Mouse (Mus musculus): ENCODE results near the gene Med27. TPM values are rescaled to one million over a fixed set of nuclear protein-coding genes. Genes with fewer than 3 reads are reported as not detected.

Med27 gene
- polyA plus RNA-seq, 1 experiment from 2014 or later = 74.3 TPM

- Histone ChIP-seq H3K27ac (no peak overlapping the region), H3K9me3 (no peaks in the 10 kb centered on the region), H3K36me3 (no peaks in the 10 kb centered on the region), H3K4me2 (no peak overlapping the region), H3K4me1 (replicated peaks) (0 out of 2 replicates have a peak, but pooled peaks cover 2% of the 10 kb centered on the region), H3K4me3 (no peak overlapping the region), H3K27me3 (0 out of 2 replicates have a peak, but pooled peaks cover 5% of the 10 kb centered on the region), H3K9ac (no peak overlapping the region)
- 73% methylated on average over 5 of the region's 5 CpGs for WGBS
- no peak for ATAC-seq (ENCODE audit: low FRiP score)
Observed at GRCm38 (mm10) chr2:29535566-29536244, 189.1 kb downstream of the Med27 start.

GRCm38 (mm10) chr2:29536481-29536880, 189.9 kb downstream of the Med27 start:
- WGBS = 87% methylated on average over 9 of the region's 9 CpGs
- H3K27ac ChIP-seq = no peak overlapping the region
- no peaks in the 10 kb centered on the region for H3K36me3 ChIP-seq
- H3K4me3 ChIP-seq = no peak overlapping the region
- no peak overlapping the region for H3K9ac ChIP-seq
- 0 out of 2 replicates have a peak, but pooled peaks cover 5% of the 10 kb centered on the region for H3K27me3 ChIP-seq
- H3K4me1 ChIP-seq (replicated peaks) = 0 out of 2 replicates have a peak, but pooled peaks cover 2% of the 10 kb centered on the region
- no peak overlapping the region for H3K4me2 ChIP-seq
- no peaks in the 10 kb centered on the region for H3K9me3 ChIP-seq
- no peak for ATAC-seq (ENCODE audit: low FRiP score)

- Histone ChIP-seq H3K4me3 (no peak overlapping the region), H3K4me2 (no peak overlapping the region), H3K36me3 (no peaks in the 10 kb centered on the region), H3K27ac (no peak overlapping the region), H3K4me1 (replicated peaks) (peaks cover 3% of the 10 kb centered on the region; the same call in 1 of the 2 replicates), H3K27me3 (0 out of 2 replicates have a peak, but pooled peaks cover 5% of the 10 kb centered on the region), H3K9ac (no peak overlapping the region), H3K9me3 (no peaks in the 10 kb centered on the region)
- 79% methylated on average over 8 of the region's 8 CpGs for WGBS
- no peak for ATAC-seq (ENCODE audit: low FRiP score)
Observed at GRCm38 (mm10) chr2:29537334-29537733, 190.7 kb downstream of the Med27 start.

- WGBS = 70% methylated on average over 13 of the region's 13 CpGs
- no peak for ATAC-seq (ENCODE audit: low FRiP score)
Observed at GRCm38 (mm10) chr2:29542039-29542438, 195.4 kb downstream of the Med27 start.

GRCm38 (mm10) chr2:29546571-29546970, 200.0 kb downstream of the Med27 start:
- Histone ChIP-seq H3K27ac (peak overlapping the region; percentile 12; the same call in 1 of the 2 replicates), H3K9ac (peak overlapping the region; percentile 24; the same call in 1 of the 2 replicates), H3K9me3 (no peaks in the 10 kb centered on the region), H3K4me1 (replicated peaks) (peaks cover 14% of the 10 kb centered on the region), H3K4me3 (no peak overlapping the region), H3K36me3 (no peaks in the 10 kb centered on the region), H3K4me2 (no peak overlapping the region; the same call in 1 of the 2 replicates), H3K27me3 (0 out of 2 replicates have a peak, but pooled peaks cover 2% of the 10 kb centered on the region)
- 28% methylated on average over 12 of the region's 12 CpGs for WGBS
- no peak for ATAC-seq (ENCODE audit: low FRiP score)

More at GRCm38 (mm10) chr2:29542039-29542438, 195.4 kb downstream of the Med27 start:
- Histone ChIP-seq H3K27me3 (0 out of 2 replicates have a peak, but pooled peaks cover 2% of the 10 kb centered on the region), H3K4me3 (no peak overlapping the region), H3K4me1 (replicated peaks) (peaks cover 14% of the 10 kb centered on the region), H3K9me3 (no peaks in the 10 kb centered on the region), H3K9ac (no peak overlapping the region), H3K27ac (no peak overlapping the region), H3K36me3 (no peaks in the 10 kb centered on the region), H3K4me2 (no peak overlapping the region)

- Histone ChIP-seq H3K27me3 (no peaks in the 10 kb centered on the region), H3K36me3 (no peaks in the 10 kb centered on the region), H3K9me3 (no peaks in the 10 kb centered on the region), H3K9ac (no peak overlapping the region), H3K27ac (no peak overlapping the region), H3K4me1 (replicated peaks) (peaks cover under 1% of the 10 kb centered on the region), H3K4me3 (no peak overlapping the region), H3K4me2 (no peak overlapping the region)
- 76% methylated on average over 7 of the region's 7 CpGs for WGBS
- ATAC-seq (ENCODE audit: low FRiP score) = no peak
Observed at GRCm38 (mm10) chr2:29551816-29552585, 205.4 kb downstream of the Med27 start.

- Histone ChIP-seq H3K9me3 (no peaks in the 10 kb centered on the region), H3K36me3 (no peaks in the 10 kb centered on the region), H3K9ac (no peak overlapping the region), H3K4me3 (no peak overlapping the region), H3K27ac (no peak overlapping the region), H3K4me1 (replicated peaks) (no peaks in the 10 kb centered on the region; the same call in 1 of the 2 replicates), H3K27me3 (0 out of 2 replicates have a peak, but pooled peaks cover under 1% of the 10 kb centered on the region), H3K4me2 (no peak overlapping the region)
- ATAC-seq (ENCODE audit: low FRiP score) = no peak
- WGBS = 65% methylated on average over 4 of the region's 4 CpGs
Observed at GRCm38 (mm10) chr2:29553945-29554634, 207.5 kb downstream of the Med27 start.

GRCm38 (mm10) chr2:29558561-29558960, 211.9 kb downstream of the Med27 start:
- H3K27me3 ChIP-seq = 0 out of 2 replicates have a peak, but pooled peaks cover 3% of the 10 kb centered on the region
- no peak overlapping the region for H3K9ac ChIP-seq
- no peak for ATAC-seq (ENCODE audit: low FRiP score)
- H3K36me3 ChIP-seq = no peaks in the 10 kb centered on the region
- no peak overlapping the region for H3K4me2 ChIP-seq
- H3K4me3 ChIP-seq = no peak overlapping the region
- H3K27ac ChIP-seq = no peak overlapping the region
- H3K9me3 ChIP-seq = no peaks in the 10 kb centered on the region
- WGBS = 93% methylated on average over 6 of the region's 6 CpGs
- H3K4me1 ChIP-seq (replicated peaks) = 0 out of 2 replicates have a peak, but pooled peaks cover under 1% of the 10 kb centered on the region

- H3K4me2 ChIP-seq = no peak overlapping the region
- no peak for ATAC-seq (ENCODE audit: low FRiP score)
- 0 out of 2 replicates have a peak, but pooled peaks cover 3% of the 10 kb centered on the region for H3K27me3 ChIP-seq
- no peak overlapping the region for H3K4me3 ChIP-seq
- WGBS = 91% methylated on average over 3 of the region's 3 CpGs
- no peak overlapping the region for H3K9ac ChIP-seq
- no peak overlapping the region for H3K27ac ChIP-seq
- H3K9me3 ChIP-seq = no peaks in the 10 kb centered on the region
- peaks cover 8% of the 10 kb centered on the region; the same call in 1 of the 2 replicates for H3K4me1 ChIP-seq (replicated peaks)
- no peaks in the 10 kb centered on the region for H3K36me3 ChIP-seq
Observed at GRCm38 (mm10) chr2:29559955-29560354, 213.3 kb downstream of the Med27 start.

GRCm38 (mm10) chr2:29561468-29561867, 214.8 kb downstream of the Med27 start:
- H3K9me3 ChIP-seq = no peaks in the 10 kb centered on the region
- 0 out of 2 replicates have a peak, but pooled peaks cover 3% of the 10 kb centered on the region for H3K27me3 ChIP-seq
- no peak overlapping the region for H3K27ac ChIP-seq
- no peaks in the 10 kb centered on the region for H3K36me3 ChIP-seq
- H3K9ac ChIP-seq = no peak overlapping the region
- peaks cover 22% of the 10 kb centered on the region for H3K4me1 ChIP-seq (replicated peaks)
- H3K4me2 ChIP-seq = no peak overlapping the region
- WGBS = 61% methylated on average over 4 of the region's 4 CpGs
- H3K4me3 ChIP-seq = no peak overlapping the region
- no peak for ATAC-seq (ENCODE audit: low FRiP score)

GRCm38 (mm10) chr2:29563986-29564385, 217.4 kb downstream of the Med27 start:
- WGBS = 52% methylated on average over 7 of the region's 7 CpGs
- Histone ChIP-seq H3K4me3 (no peak overlapping the region), H3K9ac (no peak overlapping the region), H3K4me1 (replicated peaks) (peaks cover 24% of the 10 kb centered on the region), H3K27me3 (peaks cover 10% of the 10 kb centered on the region; the same call in 1 of the 2 replicates), H3K9me3 (no peaks in the 10 kb centered on the region), H3K4me2 (no peak overlapping the region), H3K36me3 (no peaks in the 10 kb centered on the region), H3K27ac (peak overlapping the region; percentile 23; the same call in 1 of the 2 replicates)
- ATAC-seq (ENCODE audit: low FRiP score) = no peak

Data from hindbrain, embryonic 13.5 days (tissue).